Mouse (Mus musculus) intestine, embryonic 15.5 days (tissue): ENCODE results near the gene Zfp747. TPM values are rescaled to one million over a fixed set of nuclear protein-coding genes. Genes with fewer than 3 reads are reported as not detected.
"Not testable (repeated sequence)": the region's sequence is repeated elsewhere in the genome, so short reads cannot be mapped to it uniquely, and the experiment has no call there.

Experiments used
- ATAC-seq: fragments of 200-750 bp; cut with Nextera tagmentation; 2 replicates; pipeline ENCODE4 v1.8.0; 2017; ENCODE audit warnings: moderate TSS enrichment, moderate library complexity
- H3K27ac ChIP-seq: fragments of 300-500 bp; sonication (generic); 2 replicates; pipeline ENCODE4 v1.5.1; 2015; ENCODE audit warnings: mild to moderate bottlenecking, inconsistent platforms
- H3K27me3 ChIP-seq: fragments of 300-500 bp; sonication (generic); replicated peaks from 2 replicates; pipeline ENCODE4 v1.6.1; 2015; ENCODE audit warnings: inconsistent platforms
- H3K36me3 ChIP-seq: fragments of 300-500 bp; sonication (generic); 2 replicates; pipeline ENCODE4 v1.6.1; 2015; ENCODE audit warnings: inconsistent platforms
- H3K4me1 ChIP-seq: fragments of 300-500 bp; sonication (generic); replicated peaks from 2 replicates; pipeline ENCODE4 v1.6.1; 2015; ENCODE audit warnings: inconsistent platforms
- H3K4me2 ChIP-seq: fragments of 300-500 bp; sonication (generic); replicated peaks from 2 replicates; pipeline ENCODE4 v1.6.1; 2015; ENCODE audit warnings: mild to moderate bottlenecking, inconsistent platforms
- H3K4me3 ChIP-seq: fragments of 300-500 bp; sonication (generic); replicated peaks from 2 replicates; pipeline ENCODE4 v1.5.1; 2015; ENCODE audit warnings: inconsistent platforms
- H3K9ac ChIP-seq: fragments of 300-500 bp; sonication (generic); 2 replicates; pipeline ENCODE4 v1.6.1; 2015; ENCODE audit warnings: inconsistent platforms
- H3K9me3 ChIP-seq: fragments of 300-500 bp; sonication (generic); 2 replicates; pipeline ENCODE4 v1.6.1; 2016; ENCODE audit warnings: inconsistent platforms
- WGBS: fragments of 180-500 bp; shearing (Covaris S2); methylation state at CpG from one replicate; pipeline ENCODE4 v1.1.7; 2015; 5-methylcytosine and 5-hydroxymethylcytosine counted together
- polyA plus RNA-seq: library from polyadenylated mRNA; unstranded; fragments of >200 nt; fragmentation: Nextera tagmentation; extraction: Ambion mirVana; gene quantifications from 2 replicates; pipeline ENCODE4 v1.2.1, GENCODE M21; 2015

Zfp747 gene
- polyA plus RNA-seq = 10.5 and 11.5 TPM in 2 replicates

GRCm38 (mm10) chr7:127375271-127376245 lies at the start of gene Zfp747:
Gene Zfp747, minus strand, starts transcription at chr7:127376050.
- not testable (repeated sequence) for H3K4me1 ChIP-seq, H3K9me3 ChIP-seq, H3K27me3 ChIP-seq, H3K36me3 ChIP-seq
- H3K4me2 ChIP-seq = peak within 1 kb of the TSS; percentile 70
- WGBS = 3% methylated on average over 49 of the region's 49 CpGs
- H3K9ac ChIP-seq = peak within 1 kb of the TSS; percentile 89
- ATAC-seq = peak; percentile 94
- peak within 1 kb of the TSS; percentile 86 for H3K27ac ChIP-seq
- peak within 1 kb of the TSS; percentile 68 for H3K4me3 ChIP-seq

- Histone ChIP-seq H3K4me1 (peaks cover 8% of the 10 kb centered on the region), H3K27ac (no peak overlapping the region), H3K4me2 (no peak overlapping the region), H3K9me3 (no peaks in the 10 kb centered on the region), H3K27me3 (0 out of 2 replicates have a peak, but pooled peaks cover 6% of the 10 kb centered on the region), H3K36me3 (no peaks in the 10 kb centered on the region), H3K4me3 (no peak overlapping the region), H3K9ac (no peak overlapping the region)
- 78% methylated on average over 3 of the region's 3 CpGs for WGBS
- no peak for ATAC-seq
These were observed 49.4 kb upstream of the Zfp747 start for GRCm38 (mm10) chr7:127425291-127425690.

- Histone ChIP-seq H3K9ac (peak overlapping the region; percentile 84), H3K36me3 (no peaks in the 10 kb centered on the region), H3K4me2 (peak overlapping the region; percentile 97), H3K27me3 (0 out of 2 replicates have a peak, but pooled peaks cover 6% of the 10 kb centered on the region), H3K9me3 (no peaks in the 10 kb centered on the region), H3K4me1 (peaks cover 8% of the 10 kb centered on the region), H3K4me3 (peak overlapping the region; percentile 83), H3K27ac (no peak overlapping the region)
- peak; percentile 64 for ATAC-seq
- WGBS = 1% methylated on average over 15 of the region's 15 CpGs
These were observed 46.4 kb upstream of the Zfp747 start for GRCm38 (mm10) chr7:127422247-127422646.

- WGBS = under 1% methylated on average over 48 of the region's 48 CpGs
- Histone ChIP-seq H3K27me3 (0 out of 2 replicates have a peak, but pooled peaks cover 6% of the 10 kb centered on the region), H3K36me3 (no peaks in the 10 kb centered on the region), H3K27ac (peak within 1 kb of the TSS; percentile 77), H3K9me3 (no peaks in the 10 kb centered on the region), H3K4me3 (peak within 1 kb of the TSS; percentile 83), H3K4me1 (peaks cover 8% of the 10 kb centered on the region), H3K4me2 (peak within 1 kb of the TSS; percentile 97), H3K9ac (peak within 1 kb of the TSS; percentile 84)
- ATAC-seq = peak; percentile 98
These were observed 45.7 kb upstream of the Zfp747 start, which contains the start of gene Zfp688 for GRCm38 (mm10) chr7:127421388-127422191. Gene Zfp688, minus strand, starts transcription at chr7:127422068.

- Histone ChIP-seq H3K9ac (no peak overlapping the region), H3K27me3 (no peaks in the 10 kb centered on the region)
- WGBS = 71% methylated on average over 2 of the region's 2 CpGs
These were observed 35.6 kb upstream of the Zfp747 start for GRCm38 (mm10) chr7:127411418-127411817.

GRCm38 (mm10) chr7:127406002-127406987 lies 30.4 kb upstream of the Zfp747 start, which contains the start of gene Zfp764:
Gene Zfp764, minus strand, starts transcription at chr7:127406822.
- peak; percentile 90 for ATAC-seq
- H3K4me2 ChIP-seq = peak within 1 kb of the TSS; percentile 94
- H3K9ac ChIP-seq = peak within 1 kb of the TSS; percentile 75
- peak within 1 kb of the TSS; percentile 61 for H3K27ac ChIP-seq
- H3K9me3 ChIP-seq, H3K36me3 ChIP-seq, H3K27me3 ChIP-seq, H3K4me1 ChIP-seq: not testable (repeated sequence)
- H3K4me3 ChIP-seq = peak within 1 kb of the TSS; percentile 56
- WGBS = 5% methylated on average over 40 of the region's 40 CpGs

More at GRCm38 (mm10) chr7:127411418-127411817, 35.6 kb upstream of the Zfp747 start:
- no peak overlapping the region for H3K4me3 ChIP-seq
- no peak for ATAC-seq
- no peak overlapping the region for H3K27ac ChIP-seq
- H3K4me2 ChIP-seq = no peak overlapping the region
- H3K9me3 ChIP-seq = no peaks in the 10 kb centered on the region
- no peaks in the 10 kb centered on the region for H3K36me3 ChIP-seq
- H3K4me1 ChIP-seq = no peaks in the 10 kb centered on the region

- ATAC-seq, H3K9me3 ChIP-seq, H3K36me3 ChIP-seq, H3K27me3 ChIP-seq, H3K4me1 ChIP-seq, H3K4me2 ChIP-seq, H3K27ac ChIP-seq, H3K4me3 ChIP-seq, H3K9ac ChIP-seq: not testable (repeated sequence)
- WGBS = 97% methylated on average over 6 of the region's 6 CpGs
These were observed 28.3 kb upstream of the Zfp747 start for GRCm38 (mm10) chr7:127404101-127404500.

GRCm38 (mm10) chr7:127402980-127403379 lies 27.1 kb upstream of the Zfp747 start:
- 41% methylated on average over 2 of the region's 2 CpGs for WGBS
- no peak for ATAC-seq
- Histone ChIP-seq H3K9ac (no peak overlapping the region), H3K9me3 (no peaks in the 10 kb centered on the region), H3K36me3 (peaks cover 8% of the 10 kb centered on the region), H3K27me3 (no peaks in the 10 kb centered on the region), H3K4me1 (0 out of 2 replicates have a peak, but pooled peaks cover 3% of the 10 kb centered on the region), H3K27ac (no peak overlapping the region), H3K4me2 (no peak overlapping the region), H3K4me3 (no peak overlapping the region)

GRCm38 (mm10) chr7:127400355-127400754 lies 24.5 kb upstream of the Zfp747 start:
- Histone ChIP-seq H3K9ac (no peak overlapping the region), H3K27me3 (no peaks in the 10 kb centered on the region), H3K4me2 (no peak overlapping the region), H3K4me1 (no peaks in the 10 kb centered on the region), H3K27ac (no peak overlapping the region), H3K4me3 (no peak overlapping the region), H3K9me3 (no peaks in the 10 kb centered on the region), H3K36me3 (peaks cover 8% of the 10 kb centered on the region)
- no peak for ATAC-seq
- 57% methylated on average over 3 of the region's 3 CpGs for WGBS

- ATAC-seq = peak; percentile 44
These were observed 18.1 kb upstream of the Zfp747 start for GRCm38 (mm10) chr7:127393944-127394333.

More at GRCm38 (mm10) chr7:127393944-127394333, 18.1 kb upstream of the Zfp747 start:
- Histone ChIP-seq H3K4me1 (peaks cover 9% of the 10 kb centered on the region), H3K36me3 (peaks cover 14% of the 10 kb centered on the region), H3K9me3 (no peaks in the 10 kb centered on the region), H3K4me3 (peak overlapping the region; percentile 72), H3K27me3 (no peaks in the 10 kb centered on the region), H3K4me2 (peak overlapping the region; percentile 74), H3K27ac (peak overlapping the region; percentile 44; the same call in 1 of the 2 replicates), H3K9ac (peak overlapping the region; percentile 41)
- 9% methylated on average over 7 of the region's 7 CpGs for WGBS
